Mouse (Mus musculus): ENCODE results near the gene Ffar4.

DNA sequence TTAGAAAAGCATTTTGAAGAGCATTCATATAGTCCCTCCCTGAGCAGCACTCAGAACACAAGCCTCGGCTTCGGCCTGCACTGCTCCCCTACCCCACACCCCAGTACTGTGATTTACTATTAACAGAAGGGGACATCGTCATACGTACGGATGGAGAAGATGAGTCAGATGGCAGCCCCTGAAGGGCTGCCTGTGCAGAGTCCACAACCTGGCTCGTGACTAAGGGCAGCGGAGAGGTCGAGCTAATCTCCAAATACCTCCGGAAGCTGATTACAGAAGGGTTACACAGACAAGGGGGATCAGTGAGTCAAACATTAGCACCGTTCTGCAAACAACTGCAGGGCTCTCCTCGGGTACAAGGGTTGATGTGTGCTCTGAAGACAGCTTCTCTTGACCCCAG, 37.1 kb downstream of the Ffar4 start:
- no peak for TF ChIP-seq CTCF (IDR thresholded peaks at IDR 0.05; ENCODE audit: control insufficient read depth, insufficient read depth, insufficient replicate concordance, low read depth, low read length)
- no peak for TF ChIP-seq POLR2A (IDR thresholded peaks at IDR 0.05; ENCODE audit: control insufficient read depth, low read depth, low read length)

Data from testis, adult 2 months (tissue).